Mouse (Mus musculus) G1E (cell line): Measurements from ENCODE around the gene Prkca.

Experiments
- CTCF ChIP-seq: IDR thresholded peaks from 2 replicates; pipeline ENCODE4 v1.5.1; 2012; ENCODE audit warnings: low read depth, low read length, inconsistent platforms, mixed read lengths
- GATA1 ChIP-seq: IDR thresholded peaks from 2 replicates; pipeline ENCODE4 v1.6.1; 2012; ENCODE audit warnings: borderline replicate concordance, low read length, inconsistent platforms, mixed read lengths
- TAL1 ChIP-seq: conservative IDR thresholded peaks from 2 replicates; pipeline ENCODE4 v1.6.1; 2012; ENCODE audit warnings: low read depth, low read length, inconsistent platforms, mixed read lengths

GRCm38 (mm10) chr11:108160056-108160455 is 183.7 kb downstream of the Prkca start:
- TF ChIP-seq CTCF, result no peak
- no peak for TF ChIP-seq TAL1
- no peak for TF ChIP-seq GATA1
